Mouse (Mus musculus) adipose tissue, adult 10 weeks (tissue): ENCODE results near the gene Snorc. TPM values are rescaled to one million over a fixed set of nuclear protein-coding genes. Genes with fewer than 3 reads are reported as not detected.

Source experiments
- polyA plus RNA-seq: library from polyadenylated mRNA; stranded (reverse); fragments of 350-450 nt; fragmentation: Illumina TruSeq; extraction: RNeasy Lipid Tissue Mini Kit (QIAGEN cat#74804); gene quantifications from one replicate; pipeline ENCODE4 v1.2.3, GENCODE M21; 2014; ENCODE audit warnings: low read depth, low replicate concordance

Snorc gene
- not detected for polyA plus RNA-seq

GRCm38 (mm10) chr1:87469971-87470370 lies at the start of gene Snorc:
Gene Snorc, plus strand, starts transcription at chr1:87470271.

GRCm38 (mm10) chr1:87509561-87510165 lies 39.6 kb downstream of the Snorc start, which contains the start of gene Neu2:
Gene Neu2, plus strand, starts transcription at chr1:87509889.

Other genes with a start within 250 kb of the Snorc start
- gene Efhd1, start 205.9 kb upstream of the Snorc start, polyA plus RNA-seq: 15.2 TPM
- 36.7 TPM for gene Gigyf2, start 143.3 kb upstream of the Snorc start, polyA plus RNA-seq
- gene Kcnj13, start 75.5 kb upstream of the Snorc start, polyA plus RNA-seq: not detected
- gene Neu2, start 39.6 kb downstream of the Snorc start, polyA plus RNA-seq: 4.4 TPM
- gene Ngef, start 103.6 kb downstream of the Snorc start, polyA plus RNA-seq: 4.5 TPM
- gene Inpp5d, start 150.0 kb downstream of the Snorc start, polyA plus RNA-seq: 59.0 TPM